Mouse (Mus musculus): ENCODE measurements around the gene Hecw2. TPM values are rescaled to one million over a fixed set of nuclear protein-coding genes. Genes with fewer than 3 reads are reported as not detected.

Hecw2 gene
- total RNA-seq (2021) = 10 to 100 TPM; 10.2 to 10.3 TPM
- long read RNA-seq, experiment 1, partial matches to known transcripts = 0 of 1 reads
- long read RNA-seq, experiment 1, other reads (novel, unspliced or antisense) = 1 of 1 reads
- long read RNA-seq, experiment 2 = 0 reads

GRCm38 (mm10) chr1:54194954-54195305 is at the start of gene Hecw2:
Gene Hecw2 (minus strand): TSS chr1:54195168.
- DNase-seq (ENCODE audit: low spot score in 2 of 2) = peak in 1 of 2 experiments; percentile 21

GRCm38 (mm10) chr1:54242722-54243121 is 47.8 kb upstream of the Hecw2 start:
- DNase-seq (ENCODE audit: low spot score in 2 of 2) = no peak

- DNase-seq (ENCODE audit: low spot score in 2 of 2) = no peak
These were observed 25.3 kb upstream of the Hecw2 start for GRCm38 (mm10) chr1:54220273-54220672.

GRCm38 (mm10) chr1:54194183-54194953 is 600 bp downstream of the Hecw2 start:
- peak in 1 of 2 experiments; percentile 16 for DNase-seq (ENCODE audit: low spot score in 2 of 2)

- no peak for DNase-seq (ENCODE audit: low spot score in 2 of 2)
These were observed 1.7 kb downstream of the Hecw2 start for GRCm38 (mm10) chr1:54193191-54193770.

GRCm38 (mm10) chr1:54187579-54187978 is 7.4 kb downstream of the Hecw2 start:
- no peak for DNase-seq (ENCODE audit: low spot score in 2 of 2)

- DNase-seq (ENCODE audit: low spot score in 2 of 2) = no peak
These were observed 8.6 kb downstream of the Hecw2 start for GRCm38 (mm10) chr1:54186347-54186746.

GRCm38 (mm10) chr1:54180663-54181062 is 14.3 kb downstream of the Hecw2 start:
- DNase-seq (ENCODE audit: low spot score in 2 of 2) = no peak

GRCm38 (mm10) chr1:54179179-54179578 is 15.8 kb downstream of the Hecw2 start:
- no peak for DNase-seq (ENCODE audit: low spot score in 2 of 2)

GRCm38 (mm10) chr1:54176592-54176991 is 18.4 kb downstream of the Hecw2 start:
- no peak for DNase-seq (ENCODE audit: low spot score in 2 of 2)

- no peak for DNase-seq (ENCODE audit: low spot score in 2 of 2)
These were observed 27.0 kb downstream of the Hecw2 start for GRCm38 (mm10) chr1:54168014-54168413.

- DNase-seq (ENCODE audit: low spot score in 2 of 2) = no peak
These were observed 35.4 kb downstream of the Hecw2 start for GRCm38 (mm10) chr1:54159531-54159930.

GRCm38 (mm10) chr1:54153216-54153786 is 41.7 kb downstream of the Hecw2 start:
- DNase-seq (ENCODE audit: low spot score in 2 of 2) = no peak

GRCm38 (mm10) chr1:54145106-54145505 is 49.9 kb downstream of the Hecw2 start:
- DNase-seq (ENCODE audit: low spot score in 2 of 2) = no peak

GRCm38 (mm10) chr1:54133802-54134436 is 61.0 kb downstream of the Hecw2 start:
- no peak for DNase-seq (ENCODE audit: low spot score in 2 of 2)

GRCm38 (mm10) chr1:54128714-54129431 is 66.1 kb downstream of the Hecw2 start:
- DNase-seq (ENCODE audit: low spot score in 2 of 2) = no peak

GRCm38 (mm10) chr1:54126991-54127742 is 67.8 kb downstream of the Hecw2 start:
- no peak for DNase-seq (ENCODE audit: low spot score in 2 of 2)

GRCm38 (mm10) chr1:54122551-54122950 is 72.4 kb downstream of the Hecw2 start:
- DNase-seq (ENCODE audit: low spot score in 2 of 2) = no peak

- no peak for DNase-seq (ENCODE audit: low spot score in 2 of 2)
These were observed 73.8 kb downstream of the Hecw2 start for GRCm38 (mm10) chr1:54121071-54121730.
